Mouse (Mus musculus) brown adipose tissue, adult 24 weeks (tissue): ENCODE results near the gene Disp1. TPM values are rescaled to one million over a fixed set of nuclear protein-coding genes. Genes with fewer than 3 reads are reported as not detected.

Experiments
- H3K27ac ChIP-seq: fragments of 200-500 bp; replicated peaks from 2 replicates; pipeline ENCODE4 v1.5.1; 2012; ENCODE audit warnings: low read depth, mild to moderate bottlenecking, low read length
- H3K4me1 ChIP-seq: fragments of 200-500 bp; 2 replicates; pipeline ENCODE4 v1.6.1; 2012; ENCODE audit warnings: low read length, mixed read lengths; ENCODE audit not compliant: control insufficient read depth, insufficient read depth, insufficient read length
- H3K4me3 ChIP-seq: fragments of 200-500 bp; 2 replicates; pipeline ENCODE4 v1.5.1; 2012; ENCODE audit warnings: low read depth, mild to moderate bottlenecking, low read length, moderate library complexity; ENCODE audit not compliant: insufficient read depth
- polyA plus RNA-seq: library from polyadenylated mRNA; stranded (reverse); fragments of >200 nt; gene quantifications from 2 replicates; pipeline ENCODE4 v1.2.4, GENCODE M21; 2012; ENCODE audit not compliant: missing spikeins, insufficient read depth, insufficient read length

The Disp1 gene
- polyA plus RNA-seq, 1 experiment, result 8.8 TPM

GRCm38 (mm10) chr1:183161057-183161456, 60.3 kb downstream of the Disp1 start:
- Histone ChIP-seq H3K4me3 (no peak overlapping the region), H3K4me1 (no peaks in the 10 kb centered on the region), H3K27ac (no peak overlapping the region)

- Histone ChIP-seq H3K27ac (no peak overlapping the region), H3K4me3 (no peak overlapping the region), H3K4me1 (0 out of 2 replicates have a peak, but pooled peaks cover under 1% of the 10 kb centered on the region)
Measured at GRCm38 (mm10) chr1:183160188-183160587, 61.1 kb downstream of the Disp1 start.

- Histone ChIP-seq H3K4me3 (no peak overlapping the region), H3K27ac (no peak overlapping the region), H3K4me1 (peaks cover 8% of the 10 kb centered on the region)
Measured at GRCm38 (mm10) chr1:183159183-183159582, 62.1 kb downstream of the Disp1 start.

GRCm38 (mm10) chr1:183155600-183155999, 65.7 kb downstream of the Disp1 start:
- Histone ChIP-seq H3K4me3 (no peak overlapping the region), H3K27ac (no peak overlapping the region), H3K4me1 (peaks cover 8% of the 10 kb centered on the region)

- no peak overlapping the region for H3K4me3 ChIP-seq
- H3K4me1 ChIP-seq, result peaks cover 10% of the 10 kb centered on the region
- H3K27ac ChIP-seq, result no peak overlapping the region
Measured at GRCm38 (mm10) chr1:183154296-183155204, 66.8 kb downstream of the Disp1 start.

GRCm38 (mm10) chr1:183153354-183153753, 68.0 kb downstream of the Disp1 start:
- H3K27ac ChIP-seq, result no peak overlapping the region
- H3K4me3 ChIP-seq, result no peak overlapping the region
- peaks cover 10% of the 10 kb centered on the region for H3K4me1 ChIP-seq

- Histone ChIP-seq H3K4me1 (peaks cover 12% of the 10 kb centered on the region), H3K4me3 (no peak overlapping the region), H3K27ac (no peak overlapping the region)
Measured at GRCm38 (mm10) chr1:183151510-183152319, 69.6 kb downstream of the Disp1 start.

GRCm38 (mm10) chr1:183150379-183150840, 70.9 kb downstream of the Disp1 start:
- peaks cover 15% of the 10 kb centered on the region for H3K4me1 ChIP-seq
- no peak overlapping the region for H3K27ac ChIP-seq
- H3K4me3 ChIP-seq, result no peak overlapping the region

- Histone ChIP-seq H3K27ac (no peak overlapping the region), H3K4me3 (no peak overlapping the region)
Measured at GRCm38 (mm10) chr1:183149571-183150105, 71.7 kb downstream of the Disp1 start.

GRCm38 (mm10) chr1:183147438-183147841, 73.9 kb downstream of the Disp1 start:
- Histone ChIP-seq H3K4me3 (0 out of 2 replicates have a peak overlapping the region, but pooled peaks have one; percentile 8), H3K27ac (no peak overlapping the region), H3K4me1 (peaks cover 11% of the 10 kb centered on the region)

More at GRCm38 (mm10) chr1:183149571-183150105, 71.7 kb downstream of the Disp1 start:
- peaks cover 10% of the 10 kb centered on the region for H3K4me1 ChIP-seq

- Histone ChIP-seq H3K27ac (no peak overlapping the region), H3K4me3 (peak overlapping the region; percentile 50), H3K4me1 (peaks cover 11% of the 10 kb centered on the region)
Measured at GRCm38 (mm10) chr1:183146795-183147194, 74.5 kb downstream of the Disp1 start.

- Histone ChIP-seq H3K4me1 (peaks cover 13% of the 10 kb centered on the region), H3K4me3 (no peak overlapping the region), H3K27ac (no peak overlapping the region)
Measured at GRCm38 (mm10) chr1:183146102-183146735, 75.1 kb downstream of the Disp1 start.

GRCm38 (mm10) chr1:183144602-183145205, 76.6 kb downstream of the Disp1 start:
- Histone ChIP-seq H3K27ac (no peak overlapping the region), H3K4me3 (no peak overlapping the region), H3K4me1 (peaks cover 16% of the 10 kb centered on the region; the same call in 1 of the 2 replicates)

GRCm38 (mm10) chr1:183143246-183143645, 78.1 kb downstream of the Disp1 start:
- peaks cover 15% of the 10 kb centered on the region; the same call in 1 of the 2 replicates for H3K4me1 ChIP-seq
- H3K4me3 ChIP-seq, result no peak overlapping the region
- H3K27ac ChIP-seq, result no peak overlapping the region
